Mouse (Mus musculus) liver, adult 2 months (tissue): Measurements from ENCODE around the gene Tent4a. TPM values are rescaled to one million over a fixed set of nuclear protein-coding genes. Genes with fewer than 3 reads are reported as not detected.

Source experiments
- DNase-seq: peaks from one replicate; pipeline ENCODE4 v3.0.0-alpha.2; 2011; ENCODE audit warnings: low read depth, low spot score; ENCODE audit errors: extremely low read depth
- H3K27ac ChIP-seq: fragments of 200-500 bp; replicated peaks from 2 replicates; pipeline ENCODE4 v1.5.1; 2012; ENCODE audit warnings: low read depth, mild to moderate bottlenecking, control low read depth, inconsistent platforms, low read length; ENCODE audit not compliant: insufficient read depth
- H3K27me3 ChIP-seq: fragments of 200-500 bp; 2 replicates; pipeline ENCODE4 v1.6.1; 2012; ENCODE audit warnings: mild to moderate bottlenecking, moderate library complexity, low read length, inconsistent platforms; ENCODE audit not compliant: control insufficient read depth, insufficient read depth
- H3K36me3 ChIP-seq: fragments of 200-500 bp; 2 replicates; pipeline ENCODE4 v1.6.1; 2012; ENCODE audit warnings: low read length, inconsistent platforms; ENCODE audit not compliant: control insufficient read depth, insufficient read depth
- H3K4me1 ChIP-seq: fragments of 200-500 bp; 2 replicates; pipeline ENCODE4 v1.6.1; 2011; ENCODE audit warnings: low read length; ENCODE audit not compliant: control insufficient read depth, insufficient read depth
- H3K4me3 ChIP-seq: fragments of 200-500 bp; 2 replicates; pipeline ENCODE4 v1.5.1; 2011; ENCODE audit warnings: low read depth, mild to moderate bottlenecking, control low read depth, low read length, moderate library complexity; ENCODE audit not compliant: insufficient read depth
- H3K79me2 ChIP-seq: fragments of 200-500 bp; 2 replicates; pipeline ENCODE4 v1.6.1; 2012; ENCODE audit warnings: inconsistent platforms, mild to moderate bottlenecking, low read length, moderate library complexity; ENCODE audit not compliant: control insufficient read depth, insufficient read depth
- H3K9ac ChIP-seq: fragments of 200-500 bp; 2 replicates; pipeline ENCODE4 v1.6.1; 2012; ENCODE audit warnings: low read depth, mild to moderate bottlenecking, control low read depth, inconsistent platforms, low read length
- CTCF ChIP-seq: fragments of 200-500 bp; IDR thresholded peaks from 2 replicates; pipeline ENCODE4 v1.5.1; 2011; ENCODE audit warnings: low read depth, low read length, control low read depth
- POLR2A ChIP-seq: fragments of 200-500 bp; IDR thresholded peaks from 2 replicates; pipeline ENCODE4 v1.6.1; 2011; ENCODE audit warnings: low read length, control low read depth; ENCODE audit not compliant: insufficient read depth; ENCODE audit errors: extremely low read depth
- WGBS: fragments of 180-500 bp; shearing (Covaris S2); methylation state at CpG from one replicate; pipeline ENCODE4 v1.1.7; 2018; 5-methylcytosine and 5-hydroxymethylcytosine counted together
- polyA plus RNA-seq: library from polyadenylated mRNA; depleted of rRNA; stranded (reverse); fragments of >200 nt; gene quantifications from 2 replicates; pipeline ENCODE4 v1.2.3, GENCODE M21; 2012
- total RNA-seq: library from RNA; depleted of rRNA; stranded (reverse); fragments of >200 nt; gene quantifications from 2 replicates; pipeline ENCODE4 v1.2.3, GENCODE M21; 2014

The Tent4a gene
- total and polyA plus RNA-seq, 2 experiments: 8.7 to 11.0 TPM

DNA sequence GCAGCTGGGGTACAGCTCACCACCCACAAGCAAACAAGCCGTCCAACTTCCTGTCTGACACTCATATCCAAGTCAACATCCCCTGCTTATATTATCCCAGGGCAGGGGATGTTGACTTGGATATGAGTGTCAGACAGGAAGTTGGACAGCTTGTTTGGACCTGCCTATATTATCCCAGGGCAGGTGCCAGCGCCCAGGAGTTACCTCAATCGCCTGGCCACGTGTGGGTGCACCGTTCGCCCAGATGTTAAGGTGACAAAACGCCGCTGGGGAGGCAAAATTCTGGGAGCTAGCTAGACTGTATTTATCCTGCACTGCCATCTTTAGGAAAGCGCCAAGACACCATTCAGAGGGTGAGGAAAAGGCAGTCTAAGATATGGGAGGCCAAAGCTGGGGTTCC, 44.6 kb downstream of the Tent4a start:
- TF ChIP-seq CTCF: no peak
- TF ChIP-seq POLR2A: no peak
- H3K4me3 ChIP-seq: no peak overlapping the region
- 65% methylated on average over 9 of the region's 9 CpGs for WGBS
- no peaks in the 10 kb centered on the region for H3K4me1 ChIP-seq
- H3K36me3 ChIP-seq: no peaks in the 10 kb centered on the region
- H3K27ac ChIP-seq: no peak overlapping the region
- H3K27me3 ChIP-seq: peaks cover 3% of the 10 kb centered on the region; the same call in 1 of the 2 replicates
- DNase-seq: no peak
- H3K9ac ChIP-seq: no peak overlapping the region
- no peaks in the 10 kb centered on the region for H3K79me2 ChIP-seq

DNA sequence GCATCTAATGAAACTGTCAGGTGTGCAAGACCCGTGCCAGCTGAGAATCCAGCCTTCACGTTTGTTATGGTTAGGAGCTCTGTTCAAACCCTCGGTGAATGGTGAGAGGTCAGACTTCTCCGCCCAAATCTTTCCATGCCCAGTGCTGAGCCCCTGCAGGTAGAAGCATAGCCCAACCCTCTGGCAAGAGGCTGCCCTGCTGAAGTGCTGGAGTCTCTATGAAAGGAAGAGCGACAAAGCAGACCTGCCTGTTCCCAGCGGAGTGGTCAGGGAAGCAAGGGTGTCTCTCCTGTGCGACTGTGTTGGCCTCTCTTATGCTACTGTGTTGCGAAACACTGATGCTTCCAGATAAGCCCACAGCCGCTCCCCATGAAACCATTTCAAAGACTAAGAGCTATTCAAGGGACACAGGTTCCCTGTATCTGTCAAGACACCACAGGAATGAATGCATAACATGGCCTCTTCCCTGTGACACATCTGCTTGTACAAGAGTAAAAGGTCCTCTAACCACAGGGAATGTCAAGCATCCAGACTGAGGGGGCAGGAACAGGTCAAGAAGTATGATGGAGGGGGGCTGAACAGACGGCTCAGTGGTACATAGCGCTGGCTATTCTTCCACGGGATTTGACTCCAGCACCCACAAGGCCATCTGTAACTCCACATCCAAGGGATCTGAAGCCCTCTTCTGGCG, 45.7 kb downstream of the Tent4a start:
- H3K36me3 ChIP-seq: no peaks in the 10 kb centered on the region
- no peaks in the 10 kb centered on the region for H3K79me2 ChIP-seq
- H3K4me1 ChIP-seq: no peaks in the 10 kb centered on the region
- H3K27me3 ChIP-seq: peaks cover 3% of the 10 kb centered on the region; the same call in 1 of the 2 replicates
- TF ChIP-seq CTCF (no peak), POLR2A (no peak)
- WGBS: 32% methylated on average over 13 of the region's 13 CpGs
- peak; percentile 19 for DNase-seq
- no peak overlapping the region for H3K4me3 ChIP-seq
- H3K9ac ChIP-seq: no peak overlapping the region
- no peak overlapping the region for H3K27ac ChIP-seq

DNA sequence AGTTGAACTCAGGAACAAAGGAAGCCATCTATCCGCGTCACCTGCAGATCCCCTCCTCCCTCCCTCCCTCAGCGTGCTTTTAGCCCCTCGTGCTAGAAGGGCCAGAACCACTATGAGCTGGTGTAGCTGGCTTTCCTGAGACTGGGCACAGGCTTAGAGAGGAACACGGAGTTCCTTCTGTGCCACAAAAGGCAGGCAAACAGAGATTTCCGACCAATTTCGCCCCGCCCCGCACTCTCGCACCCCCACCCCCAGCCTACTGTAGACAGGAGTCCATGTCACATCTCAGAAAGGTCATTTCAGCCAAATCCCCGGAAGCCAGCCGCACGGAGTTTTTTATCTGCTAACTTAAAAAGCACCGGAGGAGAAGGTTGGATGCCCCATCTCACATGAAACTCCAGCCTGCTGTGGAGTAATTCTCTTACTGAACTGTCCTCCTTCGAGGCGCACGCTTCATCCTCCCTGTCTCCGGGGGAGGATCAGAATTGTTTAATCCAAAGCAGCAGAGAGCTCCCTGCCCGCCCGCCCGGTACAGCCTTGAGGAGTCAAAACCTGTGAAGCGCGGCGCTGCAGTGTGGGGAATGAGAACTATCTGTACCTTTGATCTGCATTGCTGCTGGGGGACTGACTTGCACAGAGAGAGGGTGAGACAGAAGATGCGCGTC, 46.7 kb downstream of the Tent4a start:
- no peak for DNase-seq
- Histone ChIP-seq H3K27me3 (peaks cover 3% of the 10 kb centered on the region; the same call in 1 of the 2 replicates), H3K27ac (no peak overlapping the region), H3K4me3 (no peak overlapping the region), H3K9ac (no peak overlapping the region), H3K36me3 (no peaks in the 10 kb centered on the region), H3K4me1 (no peaks in the 10 kb centered on the region), H3K79me2 (no peaks in the 10 kb centered on the region)
- WGBS: 4% methylated on average over 26 of the region's 26 CpGs
- no peak for TF ChIP-seq CTCF
- no peak for TF ChIP-seq POLR2A

DNA sequence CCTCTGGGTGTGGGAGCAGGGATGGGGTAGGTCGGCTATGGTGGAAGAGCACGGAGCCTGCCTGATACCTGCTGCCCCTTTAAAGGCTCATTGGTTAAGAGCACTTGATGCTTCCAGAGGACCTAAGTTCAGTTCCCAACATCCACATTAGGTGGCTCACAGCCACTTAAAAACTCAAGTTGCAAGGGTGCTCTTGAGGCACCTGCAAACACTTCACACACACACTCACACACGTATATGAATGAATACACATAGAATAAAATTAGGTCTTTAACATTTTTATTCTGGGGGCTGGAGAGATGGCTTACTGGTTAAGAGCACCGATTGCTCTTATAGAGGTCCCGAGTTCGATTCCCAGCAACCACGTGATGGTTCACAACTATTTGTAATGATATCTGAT, 47.3 kb downstream of the Tent4a start:
- Histone ChIP-seq H3K27ac (no peak overlapping the region), H3K9ac (no peak overlapping the region), H3K4me1 (no peaks in the 10 kb centered on the region), H3K79me2 (no peaks in the 10 kb centered on the region), H3K4me3 (no peak overlapping the region), H3K27me3 (peaks cover 3% of the 10 kb centered on the region; the same call in 1 of the 2 replicates), H3K36me3 (no peaks in the 10 kb centered on the region)
- TF ChIP-seq POLR2A (no peak), CTCF (no peak)
- WGBS: 80% methylated on average over 7 of the region's 7 CpGs
- DNase-seq: no peak

DNA sequence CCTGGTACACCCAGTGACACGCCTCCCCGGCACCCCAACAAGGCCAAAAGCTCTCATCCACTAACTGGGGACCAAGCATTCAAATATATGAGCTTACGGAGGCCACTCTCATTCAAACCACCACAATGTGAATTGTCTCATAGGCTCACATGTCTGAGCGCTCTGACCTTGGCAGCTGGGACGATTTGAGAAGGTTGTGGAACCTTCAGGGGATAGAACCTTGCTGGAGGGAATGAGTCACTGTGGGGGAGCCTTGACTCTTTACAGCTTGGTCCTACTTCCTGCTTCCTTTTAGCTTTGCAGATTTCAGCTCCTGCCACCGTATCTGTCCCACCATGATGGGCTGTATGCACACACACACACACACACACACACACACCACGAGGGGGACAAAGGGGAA, 48.6 kb downstream of the Tent4a start:
- H3K27ac ChIP-seq: no peak overlapping the region
- peaks cover 3% of the 10 kb centered on the region; the same call in 1 of the 2 replicates for H3K27me3 ChIP-seq
- H3K4me3 ChIP-seq: no peak overlapping the region
- 65% methylated on average over 7 of the region's 7 CpGs for WGBS
- 0 out of 2 replicates have a peak, but pooled peaks cover 4% of the 10 kb centered on the region for H3K4me1 ChIP-seq
- DNase-seq: no peak
- no peak for TF ChIP-seq POLR2A
- no peak for TF ChIP-seq CTCF
- H3K36me3 ChIP-seq: no peaks in the 10 kb centered on the region
- no peaks in the 10 kb centered on the region for H3K79me2 ChIP-seq
- H3K9ac ChIP-seq: no peak overlapping the region

DNA sequence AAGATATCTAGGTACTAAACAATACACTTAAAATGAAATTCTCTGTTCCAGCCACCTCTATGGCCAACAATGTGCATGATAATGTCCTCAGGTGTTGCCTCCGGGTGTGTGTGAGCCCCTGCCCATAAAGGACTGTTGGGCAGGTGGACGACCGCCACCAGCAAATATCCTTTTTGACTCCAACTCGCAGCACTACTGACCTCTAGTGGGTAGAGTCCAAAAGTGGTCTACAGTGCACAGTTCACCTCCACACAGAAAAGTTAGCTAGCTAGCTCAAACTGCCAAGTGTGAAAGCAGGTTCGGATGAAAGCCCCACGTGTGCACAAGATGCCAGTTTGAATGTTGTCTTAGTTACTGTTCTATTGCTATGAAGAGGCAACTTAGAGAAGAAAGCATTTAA, 49.1 kb downstream of the Tent4a start:
- Histone ChIP-seq H3K4me1 (0 out of 2 replicates have a peak, but pooled peaks cover 4% of the 10 kb centered on the region), H3K27me3 (peaks cover 3% of the 10 kb centered on the region; the same call in 1 of the 2 replicates), H3K9ac (no peak overlapping the region), H3K4me3 (no peak overlapping the region), H3K36me3 (no peaks in the 10 kb centered on the region), H3K79me2 (no peaks in the 10 kb centered on the region), H3K27ac (no peak overlapping the region)
- peak; percentile 62 for TF ChIP-seq CTCF
- no peak for TF ChIP-seq POLR2A
- WGBS: 20% methylated on average over 6 of the region's 6 CpGs
- no peak for DNase-seq
